ENCODE assay signal across 20 mouse cellular contexts in genomic region chr9:94838479-94839031, GRCm38 (mm10).
DNase-seq lines count a peak whose midpoint lies in the region; ATAC-seq lines count a peak whose summit lies in the region.
"Had no signal": no experiment of that assay in that cellular context is flagged by ENCODE, and none has a peak within 500 bp of the region (broad histone marks: within the 10 kb centered on the region; RNA-seq: fewer than 3 reads in every experiment).

No protein-coding gene starts in this region.

- DNase-seq in forebrain, embryonic 11.5 days (ENCODE audit: low spot score): no peak
- DNase-seq in forebrain, embryonic 10.5 days (ENCODE audit: extremely low spot score, low spot score): no peak
- no peak for DNase-seq in neural tube, embryonic 11.5 days (ENCODE audit: low spot score)
- no peak for DNase-seq in neural tube, embryonic 10.5 days (ENCODE audit: extremely low spot score, low spot score)
- peak; percentile 31 for DNase-seq in retina, embryonic 14.5 days (ENCODE audit: low spot score)
- DNase-seq in testis, postnatal 14 days (ENCODE audit: low spot score): no peak
- no peak for DNase-seq in layer of hippocampus, adult 18-20 months (ENCODE audit: low spot score in 2 of 2)
- DNase-seq: cerebellum, adult 11-12 months; cerebellum, postnatal 36 days; heart, postnatal 4 days had no signal

- no peak overlapping the region for H3K4me2 ChIP-seq in forebrain, embryonic 11.5 days (ENCODE audit: low read depth, low read length, severe bottlenecking)
- no peak overlapping the region for H3K4me2 ChIP-seq in neural tube, embryonic 11.5 days (ENCODE audit: low read depth)
- H3K4me2 ChIP-seq in midbrain, embryonic 12.5 days (replicated peaks): no peak overlapping the region
- H3K4me2 ChIP-seq: heart, embryonic 12.5 days; liver, embryonic 15.5 days had no signal

- H3K27me3 ChIP-seq in forebrain, embryonic 11.5 days (ENCODE audit: control insufficient read depth, insufficient read depth, low read length): no peaks in the 10 kb centered on the region
- H3K27me3 ChIP-seq in forebrain, embryonic 10.5 days (ENCODE audit: poor library complexity, severe bottlenecking): no peaks in the 10 kb centered on the region
- H3K27me3 ChIP-seq in neural tube, embryonic 11.5 days (ENCODE audit: control insufficient read depth, insufficient read depth, low read length): no peaks in the 10 kb centered on the region
- no peaks in the 10 kb centered on the region for H3K27me3 ChIP-seq in midbrain, embryonic 12.5 days
- H3K27me3 ChIP-seq: heart, embryonic 12.5 days; liver, embryonic 15.5 days; megakaryocyte, embryonic 14.5 days had no signal

- WGBS in forebrain, embryonic 11.5 days: 50% methylated on average over 8 of the region's 8 CpGs
- 67% methylated on average over 8 of the region's 8 CpGs for WGBS in forebrain, embryonic 10.5 days
- 62% methylated on average over 8 of the region's 8 CpGs for WGBS in neural tube, embryonic 11.5 days
- WGBS in midbrain, embryonic 12.5 days: 54% methylated on average over 8 of the region's 8 CpGs

- H3K36me3 ChIP-seq in forebrain, embryonic 11.5 days (ENCODE audit: control insufficient read depth, insufficient read depth, low read length): no peaks in the 10 kb centered on the region
- H3K36me3 ChIP-seq in forebrain, embryonic 10.5 days (replicated peaks): no peaks in the 10 kb centered on the region
- H3K36me3 ChIP-seq in neural tube, embryonic 11.5 days (ENCODE audit: control insufficient read depth, insufficient read depth, low read length): no peaks in the 10 kb centered on the region
- H3K36me3 ChIP-seq in midbrain, embryonic 12.5 days: no peaks in the 10 kb centered on the region
- H3K36me3 ChIP-seq: embryonic facial prominence, embryonic 10.5 days; G1E; heart, embryonic 12.5 days; liver, embryonic 15.5 days had no signal

- no peak overlapping the region for H3K27ac ChIP-seq in forebrain, embryonic 11.5 days (ENCODE audit: low read depth, low read length)
- no peak overlapping the region for H3K27ac ChIP-seq in forebrain, embryonic 10.5 days
- H3K27ac ChIP-seq in neural tube, embryonic 11.5 days (ENCODE audit: low read depth, low read length): no peak overlapping the region
- no peak overlapping the region for H3K27ac ChIP-seq in midbrain, embryonic 12.5 days (replicated peaks)
- H3K27ac ChIP-seq: embryonic facial prominence, embryonic 10.5 days; kidney, postnatal 0 days; liver, embryonic 15.5 days had no signal

- H3K9me3 ChIP-seq in forebrain, embryonic 11.5 days (ENCODE audit: control insufficient read depth, low read length): no peaks in the 10 kb centered on the region
- no peaks in the 10 kb centered on the region for H3K9me3 ChIP-seq in forebrain, embryonic 10.5 days
- H3K9me3 ChIP-seq in neural tube, embryonic 11.5 days (ENCODE audit: control insufficient read depth, low read length): no peaks in the 10 kb centered on the region
- no peaks in the 10 kb centered on the region for H3K9me3 ChIP-seq in midbrain, embryonic 12.5 days
- H3K9me3 ChIP-seq: embryonic facial prominence, embryonic 10.5 days; heart, embryonic 12.5 days; liver, embryonic 15.5 days; megakaryocyte, embryonic 14.5 days had no signal

- no peak overlapping the region for H3K9ac ChIP-seq in forebrain, embryonic 11.5 days (ENCODE audit: low read length)
- no peak overlapping the region for H3K9ac ChIP-seq in neural tube, embryonic 11.5 days (ENCODE audit: low read length)
- H3K9ac ChIP-seq in midbrain, embryonic 12.5 days (replicated peaks): no peak overlapping the region
- H3K9ac ChIP-seq: heart, embryonic 12.5 days; liver, embryonic 15.5 days had no signal

- ATAC-seq in forebrain, embryonic 11.5 days (replicated peaks; ENCODE audit: low FRiP score): peak; percentile 61
- peak; percentile 52 for ATAC-seq in neural tube, embryonic 11.5 days (ENCODE audit: insufficient read depth, low FRiP score, low TSS enrichment)
- ATAC-seq in midbrain, embryonic 12.5 days (ENCODE audit: low FRiP score, low read depth): peak; percentile 48
- ATAC-seq: CD4-positive, CD25-positive, alpha-beta regulatory T cell, adult 4 months; intestine, postnatal 0 days; lung, postnatal 0 days had no signal

- no peaks in the 10 kb centered on the region; the same call in 1 of the 2 replicates for H3K4me1 ChIP-seq in forebrain, embryonic 11.5 days (replicated peaks; ENCODE audit: control insufficient read depth, insufficient read depth, low read length)
- H3K4me1 ChIP-seq in forebrain, embryonic 10.5 days: peaks cover 25% of the 10 kb centered on the region
- H3K4me1 ChIP-seq in neural tube, embryonic 11.5 days (ENCODE audit: control insufficient read depth, insufficient read depth, low read length): no peaks in the 10 kb centered on the region
- H3K4me1 ChIP-seq in midbrain, embryonic 12.5 days: peaks cover 13% of the 10 kb centered on the region; the same call in 1 of the 2 replicates
- H3K4me1 ChIP-seq: embryonic facial prominence, embryonic 10.5 days; heart, embryonic 12.5 days; liver, embryonic 15.5 days had no signal

- H3K4me3 ChIP-seq in forebrain, embryonic 11.5 days (ENCODE audit: low read depth, low read length): no peak overlapping the region
- no peak overlapping the region for H3K4me3 ChIP-seq in forebrain, embryonic 10.5 days
- no peak overlapping the region for H3K4me3 ChIP-seq in neural tube, embryonic 11.5 days (ENCODE audit: low read depth, low read length)
- H3K4me3 ChIP-seq in midbrain, embryonic 12.5 days: no peak overlapping the region
- H3K4me3 ChIP-seq: embryonic facial prominence, embryonic 10.5 days; heart, embryonic 12.5 days; liver, embryonic 15.5 days; megakaryocyte, embryonic 14.5 days had no signal
